Mouse (Mus musculus) MEL (cell line): ENCODE measurements at regions not wholly inside any gene's neighbourhood (a gene's known extent, or its start where the extent isn't known, plus 50 kb on each side); places are given as distances from the start of the nearest gene placed in this dataset.

Source experiments
- DNase-seq: peaks from one replicate; pipeline ENCODE4 v3.0.0; 2011; ENCODE audit warnings: low read depth, low spot score
- H3K27ac ChIP-seq: 2 replicates; pipeline ENCODE4 v1.5.1; 2012; ENCODE audit warnings: low read depth, mild to moderate bottlenecking, control low read depth, low read length, moderate library complexity; ENCODE audit not compliant: control insufficient read depth
- H3K27me3 ChIP-seq, 2 experiments: fragments of 150-350 bp in 1 of 2; sonication (generic) in 1 of 2; 2 replicates each; pipeline ENCODE4 v1.6.1; 2012; ENCODE audit warnings: low read length in 2 of 2, mild to moderate bottlenecking in 2 of 2, improper control_type of control experiment in 1 of 2, moderate library complexity in 1 of 2; ENCODE audit not compliant: insufficient read depth in 2 of 2, control insufficient read depth in 1 of 2
- H3K36me3 ChIP-seq, 2 experiments: 2 replicates each; pipeline ENCODE4 v1.6.1; 2012 to 2014; ENCODE audit warnings: low read length in 2 of 2, improper control_type of control experiment in 1 of 2, inconsistent platforms in 1 of 2, mild to moderate bottlenecking in 1 of 2; ENCODE audit not compliant: insufficient read depth in 2 of 2, control insufficient read depth in 1 of 2
- H3K4me1 ChIP-seq, 2 experiments: fragments of 150-350 bp in 1 of 2; sonication (generic) in 1 of 2; 2 replicates each; pipeline ENCODE4 v1.6.1; 2012; ENCODE audit warnings: low read length in 2 of 2, improper control_type of control experiment in 1 of 2, mild to moderate bottlenecking in 1 of 2; ENCODE audit not compliant: insufficient read depth in 2 of 2, control insufficient read depth in 1 of 2
- H3K4me3 ChIP-seq, 2 experiments: fragments of 150-350 bp in 1 of 2; sonication (generic) in 1 of 2; 2 replicates each; pipeline ENCODE4 v1.5.1; 2012; ENCODE audit warnings: low read depth in 2 of 2, low read length in 2 of 2, mild to moderate bottlenecking in 2 of 2, moderate library complexity in 2 of 2, control low read depth in 1 of 2, improper control_type of control experiment in 1 of 2; ENCODE audit not compliant: control insufficient read depth in 1 of 2, insufficient read depth in 1 of 2
- H3K79me2 ChIP-seq: 2 replicates; pipeline ENCODE4 v1.6.1; 2012; ENCODE audit warnings: mild to moderate bottlenecking, low read length, moderate library complexity; ENCODE audit not compliant: control insufficient read depth, poor library complexity, insufficient read depth
- H3K9ac ChIP-seq: 2 replicates; pipeline ENCODE4 v1.6.1; 2012; ENCODE audit warnings: low read depth, mild to moderate bottlenecking, control low read depth, low read length, moderate library complexity; ENCODE audit not compliant: control insufficient read depth, poor library complexity, severe bottlenecking
- H3K9me3 ChIP-seq: fragments of 150-350 bp; sonication (generic); replicated peaks from 2 replicates; pipeline ENCODE4 v1.6.1; 2012; ENCODE audit warnings: mild to moderate bottlenecking, low read length, improper control_type of control experiment, moderate library complexity; ENCODE audit not compliant: insufficient read depth
- BHLHE40 ChIP-seq: IDR thresholded peaks from 2 replicates; pipeline ENCODE4 v1.6.1; 2012; ENCODE audit warnings: low read depth, mild to moderate bottlenecking, inconsistent platforms, low read length, improper control_type of control experiment, borderline replicate concordance
- CHD1 ChIP-seq: IDR thresholded peaks from 2 replicates; pipeline ENCODE4 v1.6.1; 2012; ENCODE audit warnings: low read depth, mild to moderate bottlenecking, inconsistent platforms, low read length, improper control_type of control experiment
- E2F4 ChIP-seq: IDR thresholded peaks from 2 replicates; pipeline ENCODE4 v1.6.1; 2011; ENCODE audit warnings: low read depth, low read length, improper control_type of control experiment, borderline replicate concordance
- ELF1 ChIP-seq: IDR thresholded peaks from 2 replicates; pipeline ENCODE4 v1.6.1; 2014; ENCODE audit warnings: low read depth, mild to moderate bottlenecking, inconsistent platforms, low read length, improper control_type of control experiment, moderate library complexity
- MAFK ChIP-seq: IDR thresholded peaks from 2 replicates; pipeline ENCODE4 v1.6.1; 2011; ENCODE audit warnings: low read depth, mild to moderate bottlenecking, low read length, improper control_type of control experiment, borderline replicate concordance
- MAX ChIP-seq: IDR thresholded peaks from 2 replicates; pipeline ENCODE4 v1.6.1; 2011; ENCODE audit warnings: low read length, improper control_type of control experiment
- MAZ ChIP-seq: IDR thresholded peaks from 2 replicates; pipeline ENCODE4 v1.6.1; 2012; ENCODE audit warnings: low read depth, mild to moderate bottlenecking, inconsistent platforms, low read length, improper control_type of control experiment
- MEF2A ChIP-seq: IDR thresholded peaks from 2 replicates; pipeline ENCODE4 v1.6.1; 2014; ENCODE audit warnings: low read depth, mild to moderate bottlenecking, inconsistent platforms, low read length, improper control_type of control experiment; ENCODE audit not compliant: poor library complexity, insufficient replicate concordance, severe bottlenecking; ENCODE audit errors: extremely low read depth
- MXI1 ChIP-seq: IDR thresholded peaks from 2 replicates; pipeline ENCODE4 v1.6.1; 2011; ENCODE audit warnings: mild to moderate bottlenecking, low read depth, low read length, improper control_type of control experiment
- MYB ChIP-seq: IDR thresholded peaks from 2 replicates; pipeline ENCODE4 v1.6.1; 2011; ENCODE audit warnings: mild to moderate bottlenecking, low read depth, low read length, improper control_type of control experiment
- NRF1 ChIP-seq: IDR thresholded peaks from 2 replicates; pipeline ENCODE4 v1.6.1; 2014; ENCODE audit warnings: low read depth, mild to moderate bottlenecking, inconsistent platforms, low read length, improper control_type of control experiment, moderate library complexity; ENCODE audit not compliant: poor library complexity, insufficient read depth, severe bottlenecking
- POLR2A ChIP-seq, 2 experiments: IDR thresholded peaks; 2 replicates each; pipeline ENCODE4 v1.6.1; 2011 to 2012; ENCODE audit warnings: low read length in 2 of 2, mild to moderate bottlenecking in 2 of 2, control low read depth in 1 of 2, improper control_type of control experiment in 1 of 2, low read depth in 1 of 2, moderate library complexity in 1 of 2; ENCODE audit not compliant: control insufficient read depth in 1 of 2, insufficient read depth in 1 of 2, poor library complexity in 1 of 2
- POLR2AphosphoS5 ChIP-seq: IDR thresholded peaks from 2 replicates; pipeline ENCODE4 v1.6.1; 2012; ENCODE audit warnings: low read depth, borderline replicate concordance, mild to moderate bottlenecking, inconsistent platforms, low read length, moderate library complexity, mixed read lengths
- RAD21 ChIP-seq: IDR thresholded peaks from 2 replicates; pipeline ENCODE4 v1.6.1; 2011; ENCODE audit warnings: mild to moderate bottlenecking, low read depth, low read length, improper control_type of control experiment
- RCOR1 ChIP-seq: IDR thresholded peaks from 2 replicates; pipeline ENCODE4 v1.6.1; 2012; ENCODE audit warnings: low read depth, mild to moderate bottlenecking, inconsistent platforms, low read length, improper control_type of control experiment
- SIN3A ChIP-seq: IDR thresholded peaks from 2 replicates; pipeline ENCODE4 v1.6.1; 2012; ENCODE audit warnings: low read length, improper control_type of control experiment, inconsistent platforms
- TAL1 ChIP-seq: IDR thresholded peaks from 2 replicates; pipeline ENCODE4 v1.6.1; 2012; ENCODE audit warnings: mild to moderate bottlenecking, inconsistent platforms, low read length, moderate library complexity, mixed read lengths
- UBTF ChIP-seq: IDR thresholded peaks from 2 replicates; pipeline ENCODE4 v1.6.1; 2012; ENCODE audit warnings: low read depth, mild to moderate bottlenecking, inconsistent platforms, low read length, improper control_type of control experiment, moderate library complexity, borderline replicate concordance; ENCODE audit not compliant: insufficient read depth
- USF1 ChIP-seq: IDR thresholded peaks from 2 replicates; pipeline ENCODE4 v1.6.1; 2014; ENCODE audit warnings: low read depth, mild to moderate bottlenecking, inconsistent platforms, low read length, improper control_type of control experiment, moderate library complexity
- ZKSCAN1 ChIP-seq: IDR thresholded peaks from 2 replicates; pipeline ENCODE4 v1.6.1; 2012; ENCODE audit warnings: low read depth, mild to moderate bottlenecking, inconsistent platforms, low read length, improper control_type of control experiment, moderate library complexity
- ZNF384 ChIP-seq: IDR thresholded peaks from 2 replicates; pipeline ENCODE4 v1.6.1; 2012; ENCODE audit warnings: low read depth, mild to moderate bottlenecking, inconsistent platforms, low read length, improper control_type of control experiment

DNA sequence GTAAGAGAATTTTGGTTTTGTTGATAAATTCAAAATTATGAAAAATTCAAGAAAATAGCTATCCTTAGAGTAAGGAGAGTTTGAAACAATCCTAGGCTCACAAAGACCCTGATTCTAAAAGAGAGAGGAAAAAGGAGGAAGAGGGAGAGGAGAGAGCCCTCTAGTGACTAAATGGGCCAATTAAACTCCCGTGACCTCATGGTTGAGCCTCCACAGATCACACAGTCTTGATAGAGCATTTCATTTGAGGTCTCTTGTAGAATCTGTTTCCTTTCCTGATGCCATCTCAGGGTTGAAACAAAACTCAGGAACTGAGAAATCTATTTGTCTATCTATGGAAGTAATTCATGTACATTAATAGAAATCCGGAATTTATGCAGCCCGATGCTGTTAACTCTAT lies 258.8 kb downstream of the Foxa2 start:
- Histone ChIP-seq H3K27me3 (no peaks in the 10 kb centered on the region), H3K27ac (no peak overlapping the region), H3K79me2 (no peaks in the 10 kb centered on the region), H3K36me3 (no peaks in the 10 kb centered on the region), H3K4me1 (no peaks in the 10 kb centered on the region), H3K4me3 (no peak overlapping the region), H3K9me3 (no peaks in the 10 kb centered on the region), H3K9ac (no peak overlapping the region)
- TF ChIP-seq NRF1, result no peak
- no peak for TF ChIP-seq USF1
- no peak for TF ChIP-seq ZKSCAN1
- TF ChIP-seq RAD21, result no peak
- no peak for TF ChIP-seq POLR2AphosphoS5
- no peak for TF ChIP-seq ELF1
- TF ChIP-seq E2F4, result no peak
- no peak for TF ChIP-seq POLR2A (IDR thresholded peaks at IDR 0.05; ENCODE audit: control insufficient read depth in 1 of 2, insufficient read depth in 1 of 2, low read depth in 1 of 2, low read length in 2 of 2, poor library complexity in 1 of 2)
- TF ChIP-seq MEF2A, result no peak
- no peak for TF ChIP-seq MAZ
- TF ChIP-seq RCOR1, result no peak
- no peak for TF ChIP-seq UBTF
- no peak for TF ChIP-seq MAX
- no peak for DNase-seq

DNA sequence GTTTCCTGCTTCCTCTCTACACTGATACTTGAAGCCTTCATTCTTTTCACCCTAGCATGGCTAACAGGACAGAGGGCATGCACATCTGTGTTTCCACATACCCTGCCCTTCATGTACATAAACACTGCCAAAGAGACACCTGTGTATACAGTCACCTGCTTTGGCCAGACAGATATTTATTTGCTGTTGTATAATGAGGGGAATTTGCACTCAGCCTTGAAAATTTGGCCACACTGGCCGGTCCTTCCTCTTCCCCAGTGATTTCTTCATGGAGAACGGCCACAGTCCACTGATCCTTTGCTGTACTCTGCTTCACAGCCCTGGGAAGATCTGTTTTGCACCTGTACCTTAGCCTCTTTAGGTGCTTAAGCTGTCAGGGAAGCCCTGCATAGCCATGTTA lies 264.3 kb downstream of the Foxa2 start:
- H3K27ac ChIP-seq, result no peak overlapping the region
- H3K27me3 ChIP-seq, result no peaks in the 10 kb centered on the region
- H3K9ac ChIP-seq, result no peak overlapping the region
- no peak for DNase-seq
- no peaks in the 10 kb centered on the region for H3K36me3 ChIP-seq
- no peak for TF ChIP-seq MAFK
- TF ChIP-seq MYB, result no peak
- no peak for TF ChIP-seq CHD1
- no peak for TF ChIP-seq E2F4
- TF ChIP-seq BHLHE40, result no peak
- no peak for TF ChIP-seq MXI1
- TF ChIP-seq SIN3A, result no peak
- no peak for TF ChIP-seq POLR2AphosphoS5
- no peak for TF ChIP-seq ZNF384
- TF ChIP-seq TAL1, result no peak
- TF ChIP-seq RCOR1, result no peak
- H3K9me3 ChIP-seq, result no peaks in the 10 kb centered on the region
- H3K4me1 ChIP-seq, result no peaks in the 10 kb centered on the region
- no peak overlapping the region for H3K4me3 ChIP-seq
- no peaks in the 10 kb centered on the region for H3K79me2 ChIP-seq
